Mouse (Mus musculus): ENCODE data around the gene Gm10697.
"Not testable (repeated sequence)": the region's sequence is repeated elsewhere in the genome, so short reads cannot be mapped to it uniquely, and the experiment has no call there.

The Gm10697 gene

DNA sequence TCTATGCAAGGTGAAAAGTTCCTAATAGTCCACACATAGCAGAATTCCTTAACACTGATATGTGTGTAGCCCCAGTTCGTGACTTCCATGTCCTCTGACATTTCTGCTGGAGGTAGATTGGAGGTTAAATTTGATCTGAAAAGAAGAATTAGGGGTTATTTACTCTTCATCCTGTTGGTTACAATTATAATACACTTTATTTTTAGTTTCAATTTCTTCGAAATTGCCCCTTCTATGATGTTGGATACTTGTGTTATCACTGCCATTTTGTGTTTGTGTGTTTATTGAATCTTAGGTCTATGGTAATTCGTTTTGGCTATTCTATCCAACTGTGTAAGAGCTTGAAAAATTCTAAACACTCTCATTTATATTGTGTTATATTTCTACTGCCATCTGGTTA, at the start of gene Gm10697:
Gene Gm10697, minus strand, starts transcription at position 101 of the 400 bp plus-strand sequence.
- not testable (repeated sequence) for DNase-seq (ENCODE audit: low spot score in 2 of 2)

DNA sequence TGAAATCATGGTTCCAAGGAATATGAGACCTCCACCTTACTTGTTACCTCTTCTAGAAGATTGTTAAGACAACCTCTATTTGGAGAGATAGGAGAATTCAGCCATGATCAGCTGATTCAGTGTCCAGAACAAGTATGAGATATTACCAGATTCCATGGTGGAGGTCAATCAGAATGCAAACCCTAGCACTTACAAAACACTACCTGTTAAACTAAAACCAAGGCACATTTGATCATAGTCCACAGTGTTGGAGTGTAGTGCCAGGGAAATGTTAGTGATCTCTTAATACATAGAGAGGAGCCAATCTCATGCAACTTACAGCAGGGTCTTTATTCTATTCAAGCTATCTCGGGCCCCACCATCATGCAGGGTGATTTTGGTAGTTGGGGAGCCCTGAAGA, 42.6 kb upstream of the Gm10697 start:
- DNase-seq (ENCODE audit: low spot score in 2 of 2): not testable (repeated sequence)

DNA sequence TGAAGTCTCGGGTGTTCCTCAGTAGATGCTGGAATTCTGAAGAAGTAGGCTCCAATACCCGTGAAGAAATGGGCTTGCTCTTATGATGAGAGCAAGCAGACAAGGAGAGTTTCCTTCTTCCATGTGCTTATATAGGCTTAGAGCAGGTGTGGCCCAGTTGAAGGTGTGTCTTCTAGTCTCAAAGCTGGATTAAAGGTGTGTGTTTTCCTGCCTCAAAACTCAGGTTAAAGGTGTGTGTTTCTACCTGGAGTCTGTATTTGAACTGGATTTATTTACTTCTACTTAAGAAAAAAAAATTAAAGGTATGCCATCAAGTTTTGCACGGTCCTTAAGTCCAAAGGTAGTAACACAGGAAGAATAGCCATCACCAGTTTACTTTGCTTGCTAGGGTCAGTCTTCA, 17.7 kb downstream of the Gm10697 start, which contains the start of gene Gm9125:
Gene Gm9125, minus strand, starts transcription at position 101 of the 400 bp plus-strand sequence.
- not testable (repeated sequence) for DNase-seq (ENCODE audit: low spot score in 2 of 2)

DNA sequence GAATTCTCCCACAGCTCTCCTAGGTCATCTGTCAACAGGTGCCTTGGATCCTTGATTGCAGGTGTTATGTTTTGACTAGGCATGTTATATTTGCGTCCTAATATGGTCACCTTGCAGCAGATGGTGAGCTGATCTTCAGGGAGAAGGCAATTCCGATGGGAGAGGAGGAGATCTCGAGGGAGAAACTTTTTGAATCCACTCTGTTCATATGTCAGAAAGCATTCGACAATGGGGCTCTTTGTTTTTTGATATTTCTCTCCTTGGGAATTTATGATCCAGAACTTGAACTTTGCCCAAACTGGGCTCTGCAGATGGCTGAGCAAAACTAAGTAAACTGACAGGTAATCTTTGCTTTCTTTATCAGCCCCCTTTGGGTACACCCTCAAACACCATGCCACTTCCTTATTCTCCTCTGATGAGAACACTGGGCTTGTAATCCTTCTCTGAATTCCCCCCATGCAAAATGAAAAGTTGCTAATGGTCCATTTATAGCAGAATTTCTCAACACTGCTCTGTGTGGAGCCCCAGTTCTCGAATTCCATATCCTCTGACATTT, 22.8 kb downstream of the Gm10697 start:
- DNase-seq (ENCODE audit: low spot score in 2 of 2): not testable (repeated sequence)

DNA sequence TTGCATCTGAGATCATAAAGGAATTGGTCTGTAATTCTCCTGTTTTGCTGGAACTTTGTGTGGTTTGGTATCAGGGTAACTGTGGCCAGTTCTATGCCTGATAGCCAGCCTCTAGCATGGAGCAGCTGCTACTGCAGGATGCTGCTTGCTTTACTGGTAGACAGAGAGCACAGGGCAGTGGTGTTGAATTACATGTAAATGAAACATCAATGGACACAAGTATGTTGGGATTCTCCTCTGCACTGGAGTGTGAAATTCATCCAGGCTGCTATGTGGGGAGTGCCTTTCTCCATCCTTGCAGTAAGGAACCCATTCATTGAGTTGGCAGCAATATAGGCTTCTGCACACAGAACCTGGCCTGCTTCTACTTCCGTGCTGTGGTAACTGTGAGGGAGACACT, 34.2 kb downstream of the Gm10697 start:
- DNase-seq (ENCODE audit: low spot score in 2 of 2): not testable (repeated sequence)

DNA sequence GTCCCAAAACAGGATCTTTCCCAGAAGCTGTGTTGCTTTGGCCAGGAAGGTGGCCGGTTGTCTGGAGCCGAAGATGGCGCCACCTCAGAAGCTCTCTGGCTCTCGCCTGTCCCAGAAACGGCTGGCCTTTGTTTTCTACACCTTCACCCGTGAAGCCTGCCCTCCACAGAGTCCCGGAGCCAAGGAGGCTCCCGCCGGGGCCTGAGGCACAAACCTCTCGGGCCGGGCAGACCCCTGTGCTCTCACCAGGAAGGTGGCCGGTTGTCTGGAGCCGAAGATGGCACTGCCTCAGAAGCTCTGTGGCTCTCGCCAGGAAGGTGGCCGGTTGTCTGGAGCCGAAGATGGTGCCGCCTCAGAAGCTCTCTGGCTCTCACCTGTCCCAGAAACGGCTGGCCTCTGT, 38.0 kb downstream of the Gm10697 start:
- not testable (repeated sequence) for DNase-seq (ENCODE audit: low spot score in 2 of 2)
